Mouse (Mus musculus) right cerebral cortex, adult 2 months (tissue): ENCODE measurements at regions not wholly inside any gene's neighbourhood (a gene's known extent, or its start where the extent isn't known, plus 50 kb on each side); places are given as distances from the start of the nearest gene placed in this dataset.

Source experiments
- DNase-seq, 2 experiments: peaks; one replicate each; pipeline ENCODE4 v3.0.0; 2021 to 2022; ENCODE audit warnings: low spot score in 2 of 2

GRCm38 (mm10) chr8:88417307-88418095 lies 55.5 kb upstream of the Brd7 start:
- peak; percentile 72 to 73 for DNase-seq

GRCm38 (mm10) chr8:88423264-88423663 lies 61.3 kb upstream of the Brd7 start:
- no peak for DNase-seq

- DNase-seq: no peak
Observed at GRCm38 (mm10) chr8:88428560-88428959, 66.6 kb upstream of the Brd7 start.

GRCm38 (mm10) chr8:88431389-88431788 lies 69.4 kb upstream of the Brd7 start:
- DNase-seq: no peak

GRCm38 (mm10) chr8:88435686-88436085 lies 73.7 kb upstream of the Brd7 start:
- DNase-seq: no peak

- DNase-seq: no peak
Observed at GRCm38 (mm10) chr8:88440219-88440618, 78.2 kb upstream of the Brd7 start.

DNA sequence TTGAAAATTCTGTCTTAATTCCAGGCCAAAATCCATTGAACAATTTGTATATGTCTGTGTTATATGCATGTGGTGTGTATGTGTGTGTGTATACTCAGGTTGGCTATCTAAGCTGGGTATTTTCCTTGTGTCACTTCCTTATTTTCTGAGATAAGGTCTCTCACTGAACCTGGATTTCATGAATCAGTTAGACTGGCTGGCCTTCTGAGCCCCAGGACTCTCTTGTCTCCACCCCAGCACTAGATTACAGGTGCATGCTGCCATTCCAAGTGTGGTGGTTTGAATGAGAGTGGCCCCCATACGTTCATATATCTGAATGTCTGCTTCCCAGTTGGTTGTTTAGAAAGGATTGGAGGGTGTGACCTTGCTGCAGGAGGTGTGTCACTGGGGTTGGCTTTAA lies 77.8 kb upstream of the Nkd1 start:
- no peak for DNase-seq

DNA sequence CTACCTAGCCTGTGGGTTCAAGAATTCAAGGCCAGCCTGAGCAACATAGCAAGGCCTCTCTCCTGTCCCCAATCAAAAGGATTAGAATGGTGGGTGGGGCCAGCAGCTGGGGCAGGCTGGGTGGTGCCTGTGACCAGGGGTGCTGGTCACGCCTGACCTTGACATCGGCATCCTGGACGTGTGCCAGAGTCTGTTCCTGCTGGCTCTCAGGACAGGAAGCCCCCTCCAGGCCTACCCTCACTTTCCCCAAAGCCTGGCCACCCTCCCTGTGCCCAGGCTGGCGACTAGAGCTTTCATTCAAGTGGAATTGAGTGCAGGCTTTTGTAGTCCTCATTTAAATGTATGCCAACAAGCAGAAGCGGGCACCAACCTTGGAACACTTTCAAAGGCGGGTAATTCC lies 73.7 kb upstream of the Nkd1 start:
- DNase-seq: no peak

GRCm38 (mm10) chr8:88447844-88448535 lies 73.2 kb upstream of the Nkd1 start:
- DNase-seq: no peak

GRCm38 (mm10) chr8:88449001-88449400 lies 72.2 kb upstream of the Nkd1 start:
- DNase-seq: no peak

DNA sequence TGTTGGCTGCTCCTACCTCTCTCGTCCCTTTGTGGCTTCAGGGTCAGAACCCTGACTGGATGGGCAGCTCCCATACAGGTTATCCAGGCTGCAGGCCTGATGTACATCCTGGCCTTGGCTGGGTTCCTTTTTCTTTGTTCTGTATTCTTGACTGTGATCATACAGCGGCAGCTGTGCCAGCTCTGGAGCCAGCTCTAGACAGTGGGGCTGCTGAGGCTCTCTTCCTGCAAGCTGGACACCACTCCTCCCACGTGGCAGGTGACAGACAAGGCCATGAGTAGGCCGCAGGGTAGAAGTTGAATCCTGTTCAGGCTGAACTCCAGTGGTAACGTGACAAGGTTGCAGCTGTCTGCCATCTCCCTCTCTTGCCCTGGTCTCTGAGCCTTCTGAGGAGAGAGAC lies 71.6 kb upstream of the Nkd1 start:
- no peak for DNase-seq

- no peak for DNase-seq
Observed at GRCm38 (mm10) chr8:88450864-88451657, 70.1 kb upstream of the Nkd1 start.

DNA sequence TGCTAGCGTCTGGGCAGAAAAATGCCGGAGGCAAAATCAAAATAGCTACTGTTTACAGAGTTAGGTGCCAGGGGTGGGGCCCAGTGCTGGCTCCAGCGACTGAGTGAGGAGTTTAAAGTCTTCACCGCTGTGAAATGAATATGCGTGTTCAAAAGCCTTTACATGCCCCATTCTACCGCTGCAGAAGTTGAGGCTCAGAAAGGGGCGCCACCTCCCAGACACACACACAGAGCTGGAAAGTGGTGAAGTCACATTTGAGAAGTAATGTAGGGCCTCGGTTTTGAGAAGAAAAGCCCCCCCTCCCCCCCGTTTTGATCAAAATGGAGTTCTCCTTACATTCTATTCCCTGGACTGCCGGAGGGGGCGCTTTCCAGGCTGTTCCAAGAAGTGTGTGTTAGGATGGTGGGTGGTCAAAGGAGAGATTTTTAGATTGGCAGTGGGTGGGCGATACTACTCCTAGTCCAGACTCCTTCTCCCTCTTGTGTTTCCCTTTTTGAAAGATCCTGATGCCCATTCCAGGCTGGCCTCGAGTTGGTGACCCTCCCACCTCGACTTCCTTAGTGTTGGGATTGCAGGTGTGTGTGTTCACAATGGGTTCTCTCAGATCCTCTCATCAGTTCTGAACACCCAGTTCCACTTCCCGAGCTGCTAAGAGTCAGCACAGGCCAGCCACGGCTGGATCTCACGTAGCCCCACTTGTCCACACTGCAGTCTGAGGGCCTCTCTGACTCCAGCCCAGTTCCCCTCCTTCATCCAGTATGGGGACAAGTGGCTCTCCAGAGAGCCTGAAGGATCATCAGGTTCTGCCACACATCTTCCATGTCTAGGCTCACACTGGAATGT lies 69.3 kb upstream of the Nkd1 start:
- no peak for DNase-seq

- DNase-seq: no peak
Observed at GRCm38 (mm10) chr8:88452501-88452847, 68.7 kb upstream of the Nkd1 start.

GRCm38 (mm10) chr8:88454048-88454696 lies 67.0 kb upstream of the Nkd1 start:
- DNase-seq: peak; percentile 30 to 57

GRCm38 (mm10) chr8:88454906-88455305 lies 66.2 kb upstream of the Nkd1 start:
- no peak for DNase-seq

DNA sequence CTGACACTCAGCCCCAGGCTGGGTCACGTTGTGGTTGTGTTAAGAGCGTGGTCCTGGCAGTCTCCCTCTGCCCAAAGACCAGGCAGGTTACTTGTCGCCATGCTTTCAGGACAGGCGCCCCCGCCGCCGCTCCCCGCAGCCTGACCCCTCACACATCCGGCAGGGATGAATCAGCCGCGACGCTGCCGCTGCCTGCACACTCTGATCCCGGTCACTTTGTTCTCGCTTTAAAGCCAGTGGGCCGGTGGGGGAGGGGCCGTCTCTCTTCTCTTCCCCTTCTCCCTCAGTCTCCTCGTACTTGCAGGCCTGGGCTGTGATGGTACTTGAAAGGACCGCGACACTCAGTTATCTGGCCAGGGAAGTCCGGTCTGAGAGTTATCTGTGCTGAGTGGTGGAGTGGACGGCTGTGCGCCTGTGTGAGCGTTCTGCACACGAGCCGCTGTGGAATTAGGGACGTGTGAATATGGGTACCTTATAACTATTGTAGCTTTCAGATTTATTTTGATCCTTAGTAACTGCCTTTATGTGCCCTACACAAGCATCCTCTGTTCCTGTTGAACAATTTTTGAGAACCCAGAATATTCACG lies 65.6 kb upstream of the Nkd1 start:
- no peak for DNase-seq

DNA sequence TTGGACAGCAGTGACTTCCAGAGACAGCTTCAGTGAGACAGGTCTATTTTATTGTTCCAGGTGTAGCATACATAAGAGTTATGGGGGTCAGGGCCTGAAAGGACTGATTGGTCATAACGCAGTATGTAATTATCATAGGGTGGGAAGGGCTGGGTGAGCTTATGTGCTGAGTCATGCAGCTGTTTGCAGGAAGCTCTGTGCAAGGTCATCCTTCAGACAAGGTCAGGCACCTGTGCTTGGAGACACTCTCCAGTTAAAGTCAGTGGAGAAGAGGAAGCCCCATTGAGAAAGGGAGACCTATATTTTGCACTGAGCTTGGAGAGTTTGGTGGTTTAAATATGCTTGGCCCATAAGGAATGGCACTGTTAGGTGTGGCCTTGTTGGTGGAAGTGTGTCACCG lies 62.0 kb upstream of the Nkd1 start:
- DNase-seq: no peak

- no peak for DNase-seq
Observed at GRCm38 (mm10) chr8:88467756-88468155, 53.4 kb upstream of the Nkd1 start.

DNA sequence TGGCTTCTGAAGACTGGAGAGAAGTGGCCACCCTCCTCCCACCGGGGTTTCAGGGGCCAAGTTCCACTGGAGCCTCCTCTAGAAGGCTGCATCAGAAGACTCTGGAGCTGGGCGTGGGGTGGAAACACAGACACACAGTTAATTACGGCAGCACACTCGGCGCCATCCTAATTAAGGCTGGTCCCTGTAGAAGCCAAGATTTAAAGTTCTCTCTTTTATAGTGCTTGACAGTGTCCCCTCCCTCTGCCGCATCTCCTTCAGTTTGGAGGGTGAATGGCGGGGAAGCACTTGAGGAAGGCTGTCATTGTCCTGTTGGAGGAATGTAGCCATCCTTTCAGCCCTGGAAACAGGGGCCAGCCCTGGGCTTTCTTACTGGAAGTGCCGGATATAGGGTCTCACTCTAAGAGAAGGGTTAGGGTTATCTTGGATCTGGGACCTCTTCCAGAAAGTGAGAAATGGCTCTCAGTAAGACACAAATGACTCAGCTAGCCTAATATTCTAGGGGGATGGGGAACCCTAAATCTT lies 50.2 kb upstream of the Nkd1 start:
- no peak for DNase-seq
